Mouse (Mus musculus): ENCODE measurements around the gene Guca2b.

DNA sequence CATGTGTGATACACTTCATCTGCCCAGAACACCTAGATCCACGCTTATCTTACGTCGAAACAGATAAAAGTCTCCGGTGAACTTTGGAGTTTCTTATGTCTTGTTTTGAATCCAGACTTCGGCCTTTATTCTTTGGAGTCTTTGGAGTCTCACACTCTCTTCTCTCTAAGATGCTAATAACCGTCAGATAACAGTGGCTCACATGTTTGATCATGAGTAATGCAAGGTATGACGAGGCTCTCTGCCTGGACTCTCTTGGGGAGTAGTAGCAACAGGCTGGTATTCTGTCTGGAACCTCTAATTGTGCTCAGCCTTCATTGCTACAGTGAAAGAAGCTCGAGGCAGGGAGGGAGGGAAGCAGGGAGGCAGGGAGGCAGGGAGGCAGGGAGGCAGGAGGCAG is 1.3 kb upstream of the Guca2b start:
- TF ChIP-seq POLR2A (IDR thresholded peaks at IDR 0.05; ENCODE audit: low read depth, low read length) (no peak), CTCF (conservative IDR thresholded peaks at IDR 0.05 in 1 of 2, IDR thresholded peaks at IDR 0.05 in 1 of 2; ENCODE audit: low read depth in 2 of 2, low read length in 2 of 2) (no peak), TCF12 (IDR thresholded peaks at IDR 0.05; ENCODE audit: low read depth, low read length) (no peak), MAX (IDR thresholded peaks at IDR 0.05; ENCODE audit: low read length) (no peak), MAZ (IDR thresholded peaks at IDR 0.05; ENCODE audit: low read depth, low read length) (no peak), CHD1 (IDR thresholded peaks at IDR 0.05; ENCODE audit: low read depth, low read length) (no peak), MXI1 (IDR thresholded peaks at IDR 0.05; ENCODE audit: low read depth, low read length) (no peak), SIN3A (IDR thresholded peaks at IDR 0.05; ENCODE audit: low read length) (no peak), MYC (IDR thresholded peaks at IDR 0.05; ENCODE audit: low read depth, low read length) (no peak)

Data from CH12.LX (cell line).